Mouse (Mus musculus) liver, postnatal 0 days (tissue): ENCODE measurements at regions not wholly inside any gene's neighbourhood (a gene's known extent, or its start where the extent isn't known, plus 50 kb on each side); places are given as distances from the start of the nearest gene placed in this dataset.

Experiments
- CTCF ChIP-seq: sonication (generic); IDR thresholded peaks from 2 replicates; pipeline ENCODE4 v1.5.1; 2016; ENCODE audit warnings: antibody characterized with exemption, low read depth
- EP300 ChIP-seq: IDR thresholded peaks from 2 replicates; pipeline ENCODE4 v1.6.1; 2016; ENCODE audit warnings: antibody characterized with exemption, low read depth, mild to moderate bottlenecking

DNA sequence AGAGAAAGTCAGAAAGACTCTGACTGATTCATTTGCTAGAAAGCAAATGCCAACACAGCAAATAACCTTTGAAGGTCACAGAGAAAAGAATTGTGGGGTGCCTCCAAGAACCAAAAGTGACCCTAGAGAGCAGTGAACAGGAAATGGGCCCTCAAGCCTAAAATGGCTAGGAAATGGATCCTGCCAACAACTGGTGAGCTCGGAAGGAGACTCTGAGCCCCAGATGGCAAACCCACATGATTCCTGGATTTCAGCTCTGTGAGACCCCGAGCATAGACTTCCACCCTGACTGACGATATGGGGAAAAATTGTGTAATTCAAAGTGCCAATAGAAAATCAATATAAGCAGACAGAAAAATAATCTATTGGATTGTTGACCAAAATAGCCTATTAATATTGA, 519.2 kb upstream of the Nectin3 start:
- TF ChIP-seq CTCF, result no peak
- TF ChIP-seq EP300, result no peak
